Mouse (Mus musculus) mammary gland, adult 2 months (tissue): ENCODE data around the gene Tra2b. TPM values are rescaled to one million over a fixed set of nuclear protein-coding genes. Genes with fewer than 3 reads are reported as not detected.

Experiments used
- polyA plus RNA-seq: library from polyadenylated mRNA; depleted of rRNA; stranded (reverse); fragments of >200 nt; gene quantifications from 2 replicates; pipeline ENCODE4 v1.2.3, GENCODE M21; 2012; ENCODE audit warnings: low replicate concordance; rRNA removed

The Tra2b gene
- polyA plus RNA-seq, result 14.8 and 29.2 TPM in 2 replicates

DNA sequence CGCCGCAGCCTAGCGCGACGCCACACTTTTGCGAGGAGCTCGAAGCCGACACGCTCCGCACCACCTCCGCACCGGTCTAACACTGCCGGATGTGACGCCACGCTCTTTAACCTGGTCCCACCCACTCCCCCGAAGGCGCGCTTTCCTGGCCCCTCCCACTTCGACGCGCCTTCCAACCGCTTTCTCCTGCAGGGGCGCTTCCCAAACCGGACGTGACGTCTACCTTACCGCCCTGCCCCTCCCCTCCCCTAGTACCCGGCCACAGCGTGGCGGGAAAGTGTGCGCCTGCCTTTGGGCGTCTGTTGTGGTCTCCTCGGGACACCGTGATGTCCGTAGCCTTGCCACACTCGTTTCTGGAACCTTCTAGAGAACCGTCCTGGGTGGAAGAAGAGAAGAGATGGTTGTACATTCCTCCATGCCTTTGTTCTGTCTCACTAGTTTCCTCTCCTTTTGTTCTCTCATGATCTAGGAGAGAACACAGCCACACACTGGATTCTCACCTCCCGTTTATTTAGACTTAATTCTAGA is at the start of gene Tra2b:
Gene Tra2b, minus strand, starts transcription at position 157 of the 528 bp plus-strand sequence.

Other genes with a start within 250 kb of the Tra2b start
- 1.1 and 1.4 TPM in 2 replicates for gene Igf2bp2, start 102.7 kb downstream of the Tra2b start, polyA plus RNA-seq
- gene Etv5, start 173.7 kb upstream of the Tra2b start, polyA plus RNA-seq, result 9.4 and 14.5 TPM in 2 replicates